Mouse (Mus musculus): ENCODE results near the gene Sec24a.

DNA sequence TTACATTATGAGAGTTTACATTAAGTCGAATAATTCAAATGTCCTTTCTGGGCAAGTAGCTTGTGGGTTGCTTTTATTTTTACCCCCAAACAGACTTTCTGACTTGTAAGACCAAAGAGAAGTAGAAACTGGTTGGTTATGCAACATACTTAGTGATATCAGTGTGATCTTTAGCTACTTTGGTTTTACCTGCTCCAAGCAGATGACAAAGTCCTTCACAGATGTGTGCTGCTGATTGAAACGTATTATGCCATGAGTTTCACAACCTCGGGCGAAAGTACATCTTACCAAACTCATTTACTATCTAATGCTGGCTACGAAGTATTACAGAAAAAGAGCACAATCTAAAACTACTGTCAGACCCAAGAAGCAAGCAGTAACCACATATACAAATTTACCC lies 5.8 kb downstream of the Sec24a start:
- TF ChIP-seq POLR2A (IDR thresholded peaks at IDR 0.05; ENCODE audit: insufficient read length, low read depth) (no peak), TCF12 (IDR thresholded peaks at IDR 0.05; ENCODE audit: insufficient read depth, poor library complexity, severe bottlenecking) (no peak), MAX (IDR thresholded peaks at IDR 0.05; ENCODE audit: low read depth) (no peak), CEBPB (IDR thresholded peaks at IDR 0.05; ENCODE audit: insufficient read depth, poor library complexity, severe bottlenecking) (no peak), USF1 (IDR thresholded peaks at IDR 0.05; ENCODE audit: low read depth) (no peak), E2F4 (IDR thresholded peaks at IDR 0.05; ENCODE audit: insufficient read depth) (no peak), SRF (IDR thresholded peaks at IDR 0.05; ENCODE audit: control insufficient read depth, insufficient read length, low read depth) (no peak), POLR2AphosphoS2 (IDR thresholded peaks at IDR 0.05; ENCODE audit: insufficient read length, low read depth) (no peak), MYOG (IDR thresholded peaks at IDR 0.05; ENCODE audit: control insufficient read depth in 1 of 3, insufficient read depth in 1 of 3, insufficient read length in 2 of 3, low read depth in 2 of 3) (no peak), TCF3 (IDR thresholded peaks at IDR 0.05; ENCODE audit: insufficient read length, low read depth) (no peak), MYOD1 (IDR thresholded peaks at IDR 0.05; ENCODE audit: control insufficient read depth in 1 of 3, insufficient read length in 2 of 3, low read depth in 2 of 3) (no peak), REST (IDR thresholded peaks at IDR 0.05; ENCODE audit: insufficient read depth, insufficient read length) (no peak)
